Mouse (Mus musculus) gastrocnemius, postnatal 4 days (tissue): Measurements from ENCODE around the gene Usp22. TPM values are rescaled to one million over a fixed set of nuclear protein-coding genes. Genes with fewer than 3 reads are reported as not detected.

ENCODE experiments used
- DNase-seq, 2 experiments: peaks; one replicate each; pipeline ENCODE4 v3.0.0; 2021 to 2022; ENCODE audit warnings: low spot score in 2 of 2, mixed read lengths in 2 of 2
- long read RNA-seq, 2 experiments: library from polyadenylated mRNA; stranded (forward); transcript quantifications; one replicate each; pipeline ENCODE4 v2.0.0; 2021
- total RNA-seq, 2 experiments: library from RNA; stranded (reverse); gene quantifications; 2 replicates each; pipeline ENCODE4 v1.2.3; 2021

Gene Usp22
- total RNA-seq: 10 to 100 TPM; 53.1 to 54.8 TPM
- long read RNA-seq, experiment 1, full-length matches to known transcripts: 26 of 54 reads
- long read RNA-seq, experiment 1, partial matches to known transcripts: 8 of 54 reads
- long read RNA-seq, experiment 1, other reads (novel, unspliced or antisense): 20 of 54 reads
- long read RNA-seq, experiment 2, full-length matches to known transcripts: 42 of 59 reads
- long read RNA-seq, experiment 2, partial matches to known transcripts: 3 of 59 reads
- long read RNA-seq, experiment 2, other reads (novel, unspliced or antisense): 14 of 59 reads

DNA sequence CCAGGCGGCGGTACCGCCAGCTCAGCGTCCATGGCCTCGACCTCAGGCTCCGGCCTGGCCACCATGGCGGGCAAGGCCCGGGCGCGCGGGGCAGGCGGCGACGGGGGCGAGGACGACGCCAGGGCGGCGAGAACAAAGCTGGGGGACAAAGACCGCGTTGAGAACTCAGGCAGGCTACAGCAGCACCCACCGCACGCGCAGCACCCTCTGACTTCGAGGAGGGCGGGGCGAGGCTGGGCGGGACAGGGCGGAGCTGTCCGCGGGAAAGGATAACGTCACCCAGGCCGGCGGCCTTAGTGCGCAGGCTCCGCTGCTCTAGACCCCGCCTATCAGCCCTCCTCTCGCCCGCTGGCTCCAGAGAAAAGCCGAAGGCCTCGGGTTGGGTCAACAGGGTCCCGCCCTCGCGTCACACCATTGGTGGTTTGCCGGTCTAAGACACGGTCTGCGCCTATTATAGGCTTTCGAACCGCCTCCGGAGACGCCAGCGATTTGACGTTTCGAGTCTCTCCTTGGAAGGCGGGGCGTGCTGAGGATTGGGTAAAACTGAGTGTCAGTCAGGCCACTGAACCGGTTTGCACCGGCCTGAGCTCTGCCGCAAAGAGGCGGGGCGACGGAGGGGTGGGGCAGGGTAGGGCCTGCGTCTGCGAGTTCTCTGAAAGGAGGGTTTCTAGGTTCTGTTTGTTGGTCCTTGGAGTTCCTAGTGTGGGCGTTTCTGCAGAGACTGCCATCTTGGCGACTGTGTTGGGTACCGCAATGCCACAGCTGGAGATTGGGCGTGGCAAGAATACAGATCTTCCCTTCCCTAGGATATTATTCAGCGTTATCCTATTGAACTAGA is at the start of gene Usp22:
Gene Usp22, minus strand, starts transcription at position 235 of the 838 bp plus-strand sequence.
- peak; percentile 96 to 99 for DNase-seq

DNA sequence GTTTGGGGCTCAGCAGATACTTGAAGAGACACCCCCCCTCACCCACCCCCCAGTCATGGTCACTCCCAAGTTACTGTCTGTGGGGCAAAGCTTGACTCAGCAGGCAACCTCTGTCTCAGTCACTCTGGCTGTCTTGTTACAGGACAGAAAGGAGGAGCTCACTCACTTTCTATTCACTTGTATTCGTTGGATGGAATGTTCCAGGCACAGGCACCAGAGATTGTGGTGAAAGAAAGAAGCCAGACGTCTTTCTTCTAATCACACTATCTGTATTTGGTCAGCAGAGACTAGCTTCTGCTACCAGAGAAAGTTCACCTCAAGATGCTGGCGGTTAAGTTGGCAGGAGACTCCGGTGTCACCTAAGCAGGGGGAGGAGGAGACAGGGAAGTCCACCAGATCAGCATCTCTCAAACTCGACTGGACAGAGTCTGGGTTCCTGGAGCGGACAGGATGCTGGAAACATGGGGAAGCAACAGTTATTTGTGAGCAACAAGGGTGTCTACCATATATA is 49.4 kb upstream of the Usp22 start:
- no peak for DNase-seq

DNA sequence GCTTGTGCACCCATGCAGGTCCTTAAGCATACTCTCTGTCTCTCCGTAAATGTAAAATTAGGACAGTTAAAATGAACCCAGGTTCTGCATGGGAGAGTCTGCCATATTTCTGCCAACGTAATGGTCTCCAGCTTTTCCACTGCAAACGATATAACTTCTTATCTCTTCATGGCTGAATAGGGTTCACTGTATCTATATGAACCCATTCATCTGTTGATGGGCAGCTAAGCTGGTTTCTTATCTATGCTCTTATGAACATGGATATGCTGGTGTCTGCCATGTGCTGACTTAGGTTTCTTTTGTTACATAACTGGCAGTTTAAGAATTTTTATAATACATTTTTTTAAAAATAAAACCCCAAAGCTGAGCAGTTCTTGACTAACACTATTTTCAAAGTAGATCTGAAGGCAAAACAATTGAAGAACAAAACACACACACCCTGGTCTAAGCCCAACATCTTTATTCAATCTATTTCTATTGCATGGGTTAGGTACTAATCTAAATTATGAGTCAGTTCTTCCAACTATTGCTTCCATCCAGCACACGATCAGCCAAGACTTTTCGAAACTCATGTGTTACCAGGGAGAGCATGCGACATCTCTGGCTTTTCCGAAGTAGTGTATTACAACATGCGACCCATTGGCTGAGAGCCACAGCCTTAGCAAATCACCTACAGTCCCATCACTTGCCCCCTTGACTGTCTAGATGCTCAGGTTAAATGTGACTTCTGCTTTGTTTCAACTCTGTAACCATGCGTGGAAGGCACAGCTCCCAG is 48.3 kb upstream of the Usp22 start:
- no peak for DNase-seq

DNA sequence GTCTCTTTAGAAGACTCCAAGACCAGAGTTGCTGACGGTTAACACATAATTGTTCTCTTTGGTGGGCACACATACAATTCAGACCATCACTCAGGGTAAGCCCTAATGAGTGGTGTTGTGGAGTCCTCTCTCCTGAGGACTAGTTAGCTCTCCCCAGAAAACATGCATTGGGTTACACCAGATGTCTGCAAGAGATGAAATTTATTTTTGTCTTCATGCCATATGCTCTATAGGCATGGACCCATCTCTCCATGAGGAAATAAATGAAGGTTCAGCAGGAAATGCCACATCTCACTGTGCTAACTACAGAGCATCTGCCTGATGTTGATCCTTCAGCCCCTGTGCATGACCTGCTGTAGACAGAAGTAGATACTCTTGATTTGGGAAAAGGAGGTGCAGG is 47.2 kb upstream of the Usp22 start:
- no peak for DNase-seq

DNA sequence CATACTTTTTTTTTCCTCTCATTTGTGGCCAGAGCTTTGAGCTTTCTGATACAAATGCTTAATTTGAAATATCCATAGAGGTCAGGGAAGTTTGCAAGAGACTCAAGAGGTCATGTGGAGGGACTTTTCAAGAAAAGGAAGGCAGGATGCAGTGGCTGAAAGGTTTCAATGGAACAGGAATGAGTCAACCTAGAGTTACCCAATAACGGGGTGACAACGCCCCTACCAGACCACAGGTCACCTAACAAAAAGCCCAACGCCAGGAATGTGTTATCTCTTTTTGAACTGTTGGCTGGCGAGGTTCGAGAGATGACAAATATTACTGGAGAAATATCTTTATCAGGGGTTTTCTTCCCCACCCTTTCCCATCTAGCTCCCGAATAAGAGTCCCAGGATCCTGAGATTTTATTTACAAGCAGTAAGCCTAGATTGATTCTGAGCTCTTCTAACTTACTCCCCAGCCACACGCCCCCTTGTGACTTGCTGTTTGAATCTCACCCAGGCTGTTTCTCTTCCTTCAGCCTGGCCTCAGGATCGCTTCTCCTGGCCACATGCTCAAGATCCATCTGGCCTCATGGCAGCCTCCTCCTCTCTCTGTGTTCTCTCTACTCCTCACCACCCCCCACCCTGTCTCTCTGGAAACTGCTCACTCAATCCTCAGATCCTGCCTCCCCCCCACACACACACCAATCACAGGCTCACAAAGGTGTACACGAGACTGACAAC is 45.5 kb upstream of the Usp22 start:
- no peak for DNase-seq

DNA sequence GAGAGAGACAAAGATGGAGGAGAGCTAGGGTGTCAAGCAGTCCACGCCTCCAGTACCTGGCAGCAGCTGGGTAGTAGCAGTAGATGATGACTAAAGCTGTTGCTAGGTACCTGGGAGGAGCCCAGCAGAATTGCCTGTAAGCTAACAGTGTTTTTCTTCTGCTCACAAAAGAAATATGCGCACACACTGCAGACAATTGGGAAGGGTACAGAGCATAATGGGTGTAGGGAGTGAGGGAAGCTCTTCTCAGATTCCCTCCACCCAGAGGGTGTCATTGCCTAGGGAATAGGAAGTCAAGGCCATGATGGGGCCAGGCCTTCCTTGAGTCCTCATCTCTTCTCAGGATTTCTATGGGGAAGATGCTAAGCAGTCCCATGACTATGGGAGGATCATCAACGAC is 41.1 kb upstream of the Usp22 start:
- no peak for DNase-seq

DNA sequence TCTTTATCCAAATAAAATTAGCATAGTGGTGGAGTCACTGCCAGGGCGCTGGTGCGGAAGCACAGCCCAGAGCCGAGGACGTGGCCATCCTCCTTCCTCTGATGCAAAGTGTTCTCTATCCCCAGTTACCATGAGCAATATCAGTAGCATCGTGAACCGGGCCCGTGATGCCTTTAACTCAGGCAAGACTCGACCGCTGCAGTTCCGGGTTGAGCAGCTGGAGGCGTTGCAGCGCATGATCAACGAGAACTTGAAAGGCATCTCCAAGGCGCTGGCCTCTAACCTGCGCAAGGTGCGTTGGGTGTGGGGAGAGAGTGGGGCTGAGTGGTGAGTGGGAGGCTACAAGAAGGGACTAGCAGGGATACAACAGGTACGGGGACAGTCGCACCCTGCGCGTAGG is 37.2 kb upstream of the Usp22 start:
- DNase-seq: no peak

DNA sequence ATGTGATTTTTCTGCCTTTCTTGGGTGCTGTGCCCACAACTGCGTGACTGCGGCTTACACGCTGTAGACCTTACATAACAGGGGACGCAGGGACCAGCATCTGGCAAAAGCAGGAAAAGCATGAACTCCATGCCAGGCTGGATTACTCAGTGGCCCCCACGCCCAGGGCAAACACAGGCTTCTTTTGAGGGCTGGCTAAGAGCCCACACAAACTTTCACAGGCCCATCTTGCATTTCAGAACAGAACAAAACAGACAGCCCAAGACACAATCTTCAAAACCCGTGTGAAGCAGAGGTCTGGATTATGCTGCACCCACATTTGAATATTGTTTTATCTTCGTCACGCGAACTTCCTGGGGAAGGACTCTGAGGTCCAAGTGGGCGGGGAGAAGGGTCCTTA is 33.5 kb upstream of the Usp22 start:
- no peak for DNase-seq

DNA sequence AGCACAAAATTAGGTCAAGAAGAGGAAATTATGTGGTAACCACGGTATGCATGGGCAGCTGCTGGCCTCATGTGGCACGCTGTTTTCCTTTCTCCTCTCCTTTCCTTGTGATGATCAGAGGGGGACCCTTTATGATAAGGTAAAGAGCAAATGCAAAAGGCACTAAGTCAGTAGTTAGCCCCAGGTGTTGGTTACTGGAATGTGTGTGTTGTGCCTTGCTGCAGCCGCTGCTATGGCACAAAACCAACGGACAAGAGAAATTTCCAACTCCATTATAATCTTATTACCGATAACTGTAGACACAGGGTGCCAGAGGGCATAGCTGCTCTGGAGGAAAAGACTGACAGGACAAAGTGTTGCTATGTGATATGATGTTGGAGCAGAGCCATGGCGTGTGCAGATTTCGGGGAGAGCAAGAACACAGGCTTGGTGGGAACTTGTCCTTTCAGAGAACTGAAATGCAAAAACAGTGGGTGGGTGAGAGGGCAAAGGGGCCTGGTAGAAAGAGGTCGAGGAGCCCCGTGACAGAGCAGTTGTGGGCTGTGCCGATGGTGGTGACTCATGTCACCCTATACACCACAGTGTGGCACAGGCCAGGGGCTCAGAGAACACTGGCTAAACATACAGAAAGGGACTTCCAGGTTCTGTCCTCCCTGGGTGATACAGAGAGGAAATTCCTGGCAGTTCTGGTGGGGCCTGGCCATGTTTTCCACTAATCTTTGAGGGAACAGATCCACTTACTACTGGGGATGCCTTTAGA is 32.8 kb upstream of the Usp22 start, which contains the start of gene Aldh3a1:
Gene Aldh3a1, plus strand, starts transcription at position 51 of the 760 bp plus-strand sequence.
- no peak for DNase-seq

DNA sequence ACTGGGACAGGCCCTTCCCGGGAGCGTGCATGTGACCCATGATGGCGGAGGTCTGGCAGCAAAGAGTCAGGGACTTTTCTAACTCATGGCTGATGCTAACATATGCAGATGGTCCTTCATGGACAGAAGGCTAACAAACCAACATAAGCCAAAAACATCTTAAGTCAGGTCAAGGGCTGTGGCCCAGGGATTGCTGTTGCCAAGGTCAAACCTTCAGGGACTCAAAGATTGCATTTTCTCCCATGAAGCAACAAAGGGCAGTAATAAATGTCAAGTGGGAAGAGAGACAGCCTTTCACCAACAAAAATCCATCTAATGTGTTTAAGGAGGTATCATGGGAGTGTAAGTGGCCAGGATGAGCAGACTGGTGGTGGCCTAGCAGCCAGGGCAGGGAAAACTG is 31.3 kb upstream of the Usp22 start:
- no peak for DNase-seq

DNA sequence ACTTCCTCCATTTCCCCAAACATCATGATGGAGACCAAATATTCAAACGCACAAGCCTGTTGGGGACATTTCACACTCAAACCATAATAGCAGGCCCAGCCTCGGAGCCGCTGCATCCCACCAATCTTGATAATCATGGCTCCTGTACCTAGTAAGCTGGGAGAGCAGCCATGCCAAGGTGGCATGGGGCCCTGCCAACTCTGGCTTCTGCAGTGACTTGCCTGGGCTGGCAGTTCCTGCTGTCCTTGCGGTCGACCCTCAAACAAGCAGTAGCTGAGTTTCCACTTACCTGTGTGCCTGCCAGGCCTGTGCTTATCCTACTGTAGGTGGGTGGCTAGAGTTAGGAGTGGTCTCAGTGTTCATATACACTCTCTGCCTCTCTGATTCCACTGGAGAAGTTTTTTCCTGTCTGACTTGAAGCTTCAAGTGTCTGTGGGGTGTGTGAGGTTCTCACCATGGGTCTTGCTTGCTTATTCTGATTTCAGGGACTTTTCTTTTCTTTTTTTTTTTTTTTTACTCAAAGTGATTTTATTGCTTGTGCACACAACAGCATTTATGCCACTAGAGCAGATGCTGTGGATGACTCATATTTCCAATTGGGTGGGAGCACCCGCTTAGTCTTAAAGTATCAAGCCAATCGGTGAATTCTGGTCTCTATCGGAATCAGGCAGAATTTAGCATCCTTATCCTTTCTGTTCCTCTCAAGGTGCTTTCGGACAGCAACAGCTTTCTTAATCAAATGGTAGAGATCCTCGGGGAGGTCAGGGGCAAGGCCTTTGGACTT is 30.5 kb upstream of the Usp22 start:
- no peak for DNase-seq

DNA sequence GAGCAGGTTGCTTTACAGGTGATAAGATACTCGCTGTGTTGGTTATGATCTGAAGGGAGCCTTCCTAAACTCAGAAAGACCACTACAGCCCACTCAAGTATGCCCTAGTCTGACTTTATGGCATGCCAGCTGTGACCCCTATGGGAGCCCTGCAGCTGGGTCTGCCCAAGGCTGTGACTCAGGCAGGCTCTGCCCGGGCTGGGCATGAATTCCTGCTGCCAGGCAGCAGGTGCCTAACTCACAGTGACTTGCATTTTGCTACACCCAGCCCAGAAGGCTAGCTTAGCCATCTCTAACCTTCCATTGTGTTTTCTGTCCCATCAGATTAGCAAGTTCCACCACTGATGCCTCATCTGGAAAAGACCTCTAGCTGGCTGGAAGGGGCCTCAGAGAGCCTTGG is 28.0 kb upstream of the Usp22 start:
- DNase-seq: no peak

DNA sequence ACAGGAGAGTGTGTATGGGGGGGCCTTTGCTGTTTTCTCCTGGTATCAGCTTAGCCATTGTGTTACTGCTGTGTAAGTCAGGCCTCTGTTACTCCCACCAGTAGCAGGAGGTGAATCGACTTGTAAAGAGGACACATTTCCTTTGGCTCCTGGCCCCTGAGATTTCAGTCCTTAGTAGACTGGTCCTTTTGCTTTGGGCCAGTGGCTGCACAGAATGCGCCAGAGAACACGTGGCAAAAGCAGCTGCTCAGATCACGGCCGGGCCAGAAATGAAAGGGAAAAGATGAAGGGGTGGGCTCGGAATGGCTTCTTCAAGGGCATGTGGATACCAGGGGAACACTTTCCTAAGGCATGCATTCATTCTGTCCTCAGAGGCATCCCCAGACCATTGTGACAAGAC is 27.3 kb upstream of the Usp22 start:
- no peak for DNase-seq

DNA sequence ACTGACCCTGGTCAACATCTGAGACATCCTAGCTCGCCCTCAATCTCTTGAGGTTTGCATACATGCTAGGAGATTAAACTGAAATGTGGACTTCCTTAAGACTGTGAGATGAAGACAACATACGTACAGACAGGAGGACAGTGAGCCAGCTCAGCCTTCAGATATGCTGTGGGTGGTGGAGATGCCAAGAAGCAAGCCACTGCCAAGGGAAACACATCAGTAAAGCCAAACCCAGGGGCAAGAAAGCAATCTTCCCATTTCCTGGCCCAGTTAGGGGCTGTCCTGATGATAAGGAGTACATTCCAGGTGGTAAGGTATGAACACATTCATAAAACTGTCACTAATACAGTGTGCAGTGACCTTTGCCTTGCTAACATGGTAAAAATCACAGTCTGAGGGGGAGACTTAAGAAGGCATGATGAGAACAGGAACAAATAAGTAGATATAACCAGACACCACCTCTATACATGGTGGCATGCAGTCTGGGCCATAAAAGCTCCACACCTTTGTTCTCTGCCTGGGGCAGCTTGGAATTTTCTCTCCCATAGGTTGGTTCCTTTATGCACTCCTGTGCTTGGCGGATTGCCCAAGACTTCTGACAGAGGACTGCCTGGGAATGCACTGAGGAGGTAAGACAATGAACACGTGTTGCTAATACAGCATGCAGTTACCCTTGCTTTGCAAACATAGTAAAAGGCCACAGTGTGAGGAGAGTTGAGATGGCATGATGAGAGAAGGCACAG is 24.9 kb upstream of the Usp22 start:
- DNase-seq: no peak

DNA sequence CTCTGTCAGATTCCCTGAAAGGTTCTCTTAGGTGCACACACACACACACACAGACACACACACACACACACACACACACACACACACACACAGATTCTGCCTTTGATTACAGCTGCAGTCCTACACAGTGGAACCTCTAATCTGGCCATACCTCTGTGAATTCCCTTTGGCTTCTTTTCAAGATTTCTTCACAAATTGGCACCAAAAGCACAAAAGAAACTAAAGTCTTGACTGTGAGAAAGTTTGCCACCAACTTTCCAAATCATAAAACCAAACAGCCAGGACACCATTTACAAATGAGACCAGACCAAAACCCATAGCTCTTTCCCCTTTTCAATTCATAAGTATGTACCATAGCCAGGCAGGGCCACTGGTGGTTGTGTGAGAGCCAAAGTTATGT is 23.1 kb upstream of the Usp22 start:
- DNase-seq: no peak

DNA sequence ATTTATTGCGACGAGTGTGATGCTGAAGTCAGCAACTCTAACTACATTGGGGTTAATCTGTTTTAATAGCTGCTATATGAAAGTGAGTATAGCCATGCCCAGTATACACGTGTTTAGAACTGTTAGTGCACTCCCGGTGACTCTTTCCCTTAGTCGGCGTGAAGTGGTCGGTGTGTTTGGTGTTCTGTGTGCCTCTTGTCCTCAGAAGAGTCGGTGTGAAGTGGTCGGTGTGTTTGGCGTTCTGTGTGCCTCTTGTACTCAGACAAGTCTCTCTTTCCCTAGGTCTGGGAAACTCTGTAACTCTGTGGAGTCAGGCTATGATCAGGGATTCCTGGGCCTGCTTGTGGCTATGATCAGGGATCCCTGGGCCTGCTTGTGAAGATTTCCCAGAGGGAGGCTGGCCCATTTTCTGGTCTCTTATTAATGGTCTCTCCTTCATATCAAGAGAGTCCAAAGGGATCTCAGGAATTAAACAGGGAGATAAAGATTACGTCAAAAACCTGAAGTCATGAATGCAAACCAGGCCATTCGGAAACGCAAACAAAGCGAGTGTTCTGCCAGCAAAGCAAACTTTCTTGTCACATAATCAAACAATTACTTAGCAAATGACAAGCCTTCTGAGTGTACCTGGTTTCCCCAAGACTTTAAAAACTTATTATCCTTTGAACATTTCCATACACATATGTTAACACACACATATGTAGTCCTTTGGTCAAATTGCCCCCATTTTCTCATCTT is 21.9 kb upstream of the Usp22 start:
- no peak for DNase-seq

DNA sequence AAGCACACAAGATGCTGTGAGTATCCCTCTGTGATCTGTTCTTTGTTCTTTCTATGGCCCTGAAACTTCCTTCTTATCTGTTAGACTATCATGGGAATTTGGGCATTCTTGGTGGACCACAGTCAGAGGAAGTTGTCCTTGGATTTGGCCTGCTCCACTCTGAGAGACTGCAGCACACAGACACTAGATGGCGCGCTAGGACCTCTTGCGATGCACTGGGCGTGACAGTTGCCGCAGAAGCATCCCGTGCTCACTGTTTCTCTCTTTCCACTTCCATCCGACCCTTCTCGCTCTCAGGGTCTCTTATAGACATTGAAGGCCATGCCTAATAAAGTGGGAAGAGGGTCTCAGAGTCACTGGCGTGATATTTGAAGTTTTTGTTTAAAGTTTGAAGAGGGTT is 18.5 kb upstream of the Usp22 start:
- DNase-seq: peak; percentile 74 to 85

DNA sequence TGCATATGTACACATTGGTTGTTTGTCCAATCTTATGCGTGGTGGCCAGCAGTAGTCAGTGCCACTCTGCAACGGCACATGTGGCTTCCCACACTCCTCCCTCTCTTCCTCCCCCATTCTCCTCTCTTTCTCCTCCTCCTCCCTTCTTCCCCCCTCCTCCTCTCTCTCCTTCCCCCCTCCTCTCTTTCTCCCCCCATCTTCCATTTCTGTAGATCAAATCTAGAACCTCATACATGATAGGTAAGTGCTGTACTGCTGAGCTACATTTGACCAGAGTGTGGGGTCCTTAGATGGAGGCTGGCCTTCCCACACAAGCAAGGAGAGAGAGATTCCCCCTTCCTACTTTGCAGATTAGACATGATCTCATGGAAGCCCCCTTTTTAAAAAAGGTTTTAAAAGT is 17.9 kb upstream of the Usp22 start:
- no peak for DNase-seq
